Mouse (Mus musculus): Measurements from ENCODE around the gene Slc15a1.
"Not testable (repeated sequence)": the region's sequence is repeated elsewhere in the genome, so short reads cannot be mapped to it uniquely, and the experiment has no call there.

DNA sequence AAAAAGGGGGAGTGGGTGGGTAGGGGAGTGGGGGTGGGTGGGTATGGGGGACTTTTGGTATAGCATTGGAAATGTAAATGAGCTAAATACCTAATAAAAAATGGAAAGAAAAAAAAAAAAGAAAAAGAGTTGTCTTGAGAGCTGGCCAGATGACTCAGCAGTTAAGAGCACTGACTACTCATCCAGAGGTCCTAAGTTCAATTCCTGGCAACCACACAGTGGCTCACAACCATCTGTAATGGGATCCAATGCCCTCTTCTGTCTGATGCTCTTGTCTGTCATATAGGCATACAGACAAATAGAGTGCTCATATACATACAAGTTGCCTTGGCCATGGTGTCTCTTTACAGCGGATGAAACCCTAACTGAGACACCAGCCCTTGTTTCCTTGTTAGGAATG lies 91.3 kb downstream of the Slc15a1 start:
- not testable (repeated sequence) for TF ChIP-seq CTCF (IDR thresholded peaks at IDR 0.05); POLR2A (IDR thresholded peaks at IDR 0.05; ENCODE audit: insufficient read depth, low read depth, low read length)

All from heart, adult 2 months (tissue).